Mouse (Mus musculus) cortical plate, adult 2 months (tissue): ENCODE measurements at regions not wholly inside any gene's neighbourhood (a gene's known extent, or its start where the extent isn't known, plus 50 kb on each side); places are given as distances from the start of the nearest gene placed in this dataset.
A peak's percentile ranks its signal among the peaks of the same experiment; 100 is the strongest.

Source experiments
- H3K27ac ChIP-seq: fragments of 200-500 bp; 2 replicates; pipeline ENCODE4 v1.5.1; 2012; ENCODE audit warnings: low read length, control low read depth, inconsistent platforms; ENCODE audit not compliant: insufficient read depth
- H3K4me1 ChIP-seq: fragments of 200-500 bp; 2 replicates; pipeline ENCODE4 v1.6.1; 2011; ENCODE audit warnings: low read length; ENCODE audit not compliant: control insufficient read depth, insufficient read depth
- H3K4me3 ChIP-seq: fragments of 200-500 bp; 2 replicates; pipeline ENCODE4 v1.5.1; 2011; ENCODE audit warnings: mild to moderate bottlenecking, low read length, control low read depth; ENCODE audit not compliant: insufficient read depth
- CTCF ChIP-seq: fragments of 200-500 bp; IDR thresholded peaks from 2 replicates; pipeline ENCODE4 v1.5.1; 2011; ENCODE audit warnings: mild to moderate bottlenecking, control low read depth, low read length; ENCODE audit not compliant: insufficient read depth; ENCODE audit errors: extremely low read depth
- POLR2A ChIP-seq: fragments of 200-500 bp; IDR thresholded peaks from 2 replicates; pipeline ENCODE4 v1.6.1; 2011; ENCODE audit warnings: mild to moderate bottlenecking, low read length, control low read depth; ENCODE audit not compliant: insufficient read depth; ENCODE audit errors: extremely low read depth

GRCm38 (mm10) chr7:58310096-58310495 lies 345.9 kb upstream of the Atp10a start:
- H3K4me3 ChIP-seq, result no peak overlapping the region
- TF ChIP-seq CTCF (no peak), POLR2A (no peak)
- no peak overlapping the region for H3K27ac ChIP-seq

GRCm38 (mm10) chr7:58322381-58322780 lies 333.6 kb upstream of the Atp10a start:
- Histone ChIP-seq H3K27ac (no peak overlapping the region), H3K4me1 (no peaks in the 10 kb centered on the region), H3K4me3 (no peak overlapping the region)
- TF ChIP-seq CTCF (no peak), POLR2A (no peak)

More at GRCm38 (mm10) chr7:58310096-58310495, 345.9 kb upstream of the Atp10a start:
- H3K4me1 ChIP-seq, result 0 out of 2 replicates have a peak, but pooled peaks cover 1% of the 10 kb centered on the region

- TF ChIP-seq POLR2A (no peak), CTCF (no peak)
- Histone ChIP-seq H3K27ac (no peak overlapping the region), H3K4me1 (no peaks in the 10 kb centered on the region), H3K4me3 (no peak overlapping the region)
These were observed 288.6 kb upstream of the Atp10a start for GRCm38 (mm10) chr7:58367384-58367783.

- H3K4me1 ChIP-seq, result no peaks in the 10 kb centered on the region
- TF ChIP-seq CTCF (no peak), POLR2A (no peak)
- no peak overlapping the region for H3K27ac ChIP-seq
- H3K4me3 ChIP-seq, result no peak overlapping the region
These were observed 272.6 kb upstream of the Atp10a start for GRCm38 (mm10) chr7:58383401-58383800.

GRCm38 (mm10) chr7:58388326-58388725 lies 267.6 kb upstream of the Atp10a start:
- TF ChIP-seq CTCF (no peak), POLR2A (no peak)
- H3K27ac ChIP-seq, result no peak overlapping the region
- no peaks in the 10 kb centered on the region for H3K4me1 ChIP-seq
- no peak overlapping the region for H3K4me3 ChIP-seq

GRCm38 (mm10) chr7:58392391-58393115 lies 263.4 kb upstream of the Atp10a start:
- no peaks in the 10 kb centered on the region for H3K4me1 ChIP-seq
- no peak overlapping the region for H3K27ac ChIP-seq
- H3K4me3 ChIP-seq, result no peak overlapping the region
- TF ChIP-seq POLR2A (no peak), CTCF (no peak)

GRCm38 (mm10) chr7:58397992-58398391 lies 258.0 kb upstream of the Atp10a start:
- Histone ChIP-seq H3K27ac (peak overlapping the region; percentile 74), H3K4me3 (no peak overlapping the region), H3K4me1 (peaks cover 3% of the 10 kb centered on the region; the same call in 1 of the 2 replicates)
- TF ChIP-seq POLR2A (no peak), CTCF (no peak)

GRCm38 (mm10) chr7:58398558-58399144 lies 257.3 kb upstream of the Atp10a start:
- H3K4me3 ChIP-seq, result peak overlapping the region; percentile 40
- H3K4me1 ChIP-seq, result peaks cover 3% of the 10 kb centered on the region; the same call in 1 of the 2 replicates
- TF ChIP-seq CTCF, result no peak
- no peak for TF ChIP-seq POLR2A
- H3K27ac ChIP-seq, result peak overlapping the region; percentile 99

GRCm38 (mm10) chr7:58399145-58399604 lies 256.8 kb upstream of the Atp10a start:
- TF ChIP-seq CTCF (no peak), POLR2A (peak; percentile 100)
- Histone ChIP-seq H3K4me3 (peak overlapping the region; percentile 40), H3K4me1 (peaks cover 3% of the 10 kb centered on the region; the same call in 1 of the 2 replicates), H3K27ac (peak overlapping the region; percentile 99)
